Mouse (Mus musculus) neutrophil, adult 5-6 weeks (primary cell): Measurements from ENCODE around the gene Srl. TPM values are rescaled to one million over a fixed set of nuclear protein-coding genes. Genes with fewer than 3 reads are reported as not detected.
"Not testable (repeated sequence)": the region's sequence is repeated elsewhere in the genome, so short reads cannot be mapped to it uniquely, and the experiment has no call there.

Experiments used
- ATAC-seq: fragments of 151-379, 151-347 bp; 2 replicates; pipeline ENCODE4 v1.8.0; 2017; ENCODE audit warnings: mild to moderate bottlenecking, moderate TSS enrichment; ENCODE audit not compliant: insufficient number of reproducible peaks, poor library complexity, low FRiP score, severe bottlenecking; ENCODE audit errors: extremely low read depth
- total RNA-seq: library from RNA; stranded (forward); fragments of 200-1000 nt; gene quantifications from 2 replicates; pipeline ENCODE4 v1.2.3, GENCODE M21; 2017

Srl gene
- total RNA-seq, 1 experiment from 2014 or later = 0.35 TPM

- ATAC-seq = no peak
These were observed 48.6 kb downstream of the Srl start for GRCm38 (mm10) chr16:4492777-4493563.

- ATAC-seq = peak; percentile 76
These were observed 52.4 kb downstream of the Srl start for GRCm38 (mm10) chr16:4489114-4489624.

GRCm38 (mm10) chr16:4480616-4481265 lies 60.9 kb downstream of the Srl start:
- ATAC-seq = no peak

- ATAC-seq = no peak
These were observed 63.9 kb downstream of the Srl start for GRCm38 (mm10) chr16:4477591-4478215.

GRCm38 (mm10) chr16:4474882-4475803 lies 66.5 kb downstream of the Srl start:
- peak; percentile 92 for ATAC-seq

- not testable (repeated sequence) for ATAC-seq
These were observed 67.4 kb downstream of the Srl start for GRCm38 (mm10) chr16:4474040-4474881.

GRCm38 (mm10) chr16:4473231-4473630 lies 68.4 kb downstream of the Srl start:
- ATAC-seq = no peak

- no peak for ATAC-seq
These were observed 68.9 kb downstream of the Srl start for GRCm38 (mm10) chr16:4472687-4473086.

GRCm38 (mm10) chr16:4469599-4470352 lies 71.8 kb downstream of the Srl start:
- no peak for ATAC-seq

- ATAC-seq = no peak
These were observed 77.0 kb downstream of the Srl start for GRCm38 (mm10) chr16:4464529-4465089.

- ATAC-seq = no peak
These were observed 83.7 kb downstream of the Srl start for GRCm38 (mm10) chr16:4457927-4458326.

- ATAC-seq = no peak
These were observed 85.2 kb downstream of the Srl start for GRCm38 (mm10) chr16:4456391-4456790.

GRCm38 (mm10) chr16:4455693-4456092 lies 85.9 kb downstream of the Srl start:
- no peak for ATAC-seq

- ATAC-seq = no peak
These were observed 87.1 kb downstream of the Srl start for GRCm38 (mm10) chr16:4454563-4454962.

GRCm38 (mm10) chr16:4449418-4449817 lies 92.2 kb downstream of the Srl start:
- ATAC-seq = no peak

GRCm38 (mm10) chr16:4448235-4448634 lies 93.4 kb downstream of the Srl start:
- no peak for ATAC-seq

- no peak for ATAC-seq
These were observed 95.2 kb downstream of the Srl start for GRCm38 (mm10) chr16:4446395-4446794.
